Mouse (Mus musculus) megakaryocyte, embryonic 14.5 days (primary cell): ENCODE data around the gene Ttc38.

Experiments used
- FLI1 ChIP-seq: IDR thresholded peaks from 2 replicates; pipeline ENCODE4 v1.6.1; 2012; ENCODE audit warnings: low read length, inconsistent platforms, mixed read lengths
- GATA1 ChIP-seq: IDR thresholded peaks from 3 replicates; pipeline ENCODE4 v1.6.1; 2012; ENCODE audit warnings: mixed read lengths, low read length, inconsistent platforms, borderline replicate concordance

DNA sequence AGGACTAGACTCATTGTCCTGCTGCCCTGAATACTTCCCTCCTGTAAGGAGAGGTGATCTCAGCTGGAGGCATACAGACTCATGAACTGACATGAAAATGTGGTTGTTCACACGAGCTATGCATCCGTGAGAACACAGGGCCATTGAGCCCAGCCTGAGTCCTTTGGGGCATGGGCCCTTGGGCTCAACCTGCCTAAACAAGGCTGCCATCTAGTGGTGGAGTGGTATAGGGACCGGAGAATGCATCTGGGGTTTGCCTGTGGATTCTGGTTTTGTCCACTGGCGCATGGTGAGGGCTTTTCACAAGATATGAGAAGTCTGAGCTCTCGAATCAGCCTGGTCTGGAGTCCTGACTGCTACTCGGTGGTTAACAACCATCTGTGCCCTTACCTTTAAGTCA is 35.6 kb downstream of the Ttc38 start:
- TF ChIP-seq FLI1, result no peak
- TF ChIP-seq GATA1, result no peak
